Mouse (Mus musculus) bone marrow, adult 2 months (tissue): Measurements from ENCODE around the gene Unc5c.

Experiments used
- CTCF ChIP-seq: fragments of 200-500 bp; IDR thresholded peaks from 2 replicates; pipeline ENCODE4 v1.5.1; 2011; ENCODE audit warnings: low read length, control low read depth; ENCODE audit not compliant: control insufficient read depth, insufficient read depth
- POLR2A ChIP-seq: fragments of 200-500 bp; IDR thresholded peaks from 2 replicates; pipeline ENCODE4 v1.6.1; 2011; ENCODE audit warnings: low read depth, mild to moderate bottlenecking, control low read depth, low read length, borderline replicate concordance; ENCODE audit not compliant: control insufficient read depth

GRCm38 (mm10) chr3:141465104-141465705 lies at the start of gene Unc5c:
- TF ChIP-seq CTCF, result no peak
- no peak for TF ChIP-seq POLR2A
